In the genomic region with DNA sequence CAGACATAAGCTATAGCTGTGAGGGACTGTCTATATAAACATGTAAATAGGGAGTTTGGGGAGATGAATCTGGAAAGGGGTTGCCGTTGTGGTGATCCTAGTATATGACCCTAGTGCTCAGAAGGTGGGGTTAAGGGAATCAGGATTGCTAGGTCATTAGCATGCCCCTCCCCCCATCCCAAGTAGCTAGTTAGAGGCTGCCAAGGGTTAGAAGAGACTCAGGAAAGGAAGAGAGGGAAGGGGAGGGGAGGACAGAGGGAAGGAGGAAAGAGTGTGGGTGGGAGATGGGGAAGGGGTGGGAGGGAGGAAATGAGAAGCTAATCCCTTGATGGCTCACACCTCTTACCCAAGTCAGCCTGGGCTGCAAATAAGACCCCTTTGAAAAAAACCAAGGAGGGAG, we compare ENCODE assay signal across 10 mouse cellular contexts.
"Had no signal": no experiment of that assay in that cellular context is flagged by ENCODE, and none has a peak within 500 bp of the region (broad histone marks: within the 10 kb centered on the region; RNA-seq: fewer than 3 reads in every experiment).

No protein-coding gene starts in this region.

- H3K9me3 ChIP-seq: limb, embryonic 12.5 days; liver, embryonic 15.5 days had no signal

- H3K4me2 ChIP-seq: limb, embryonic 12.5 days; liver, embryonic 15.5 days had no signal

- H3K27me3 ChIP-seq: limb, embryonic 12.5 days; liver, embryonic 15.5 days had no signal

- H3K9ac ChIP-seq: limb, embryonic 12.5 days; liver, embryonic 15.5 days had no signal

- DNase-seq: kidney, adult 2 months; kidney, postnatal 25 days; lung, adult 2 months; lung, postnatal 36 days; right cerebral cortex, adult 18-20 months; right cerebral cortex, postnatal 25 days; thymus, postnatal 4 days had no signal

- H3K27ac ChIP-seq: limb, embryonic 12.5 days had no signal

- H3K36me3 ChIP-seq: limb, embryonic 12.5 days; liver, embryonic 15.5 days had no signal

- H3K4me3 ChIP-seq: limb, embryonic 12.5 days; liver, embryonic 15.5 days had no signal

- ATAC-seq: lung, postnatal 0 days had no signal
